Mouse (Mus musculus) mesoderm, embryonic 11.5 days (tissue): ENCODE measurements at regions not wholly inside any gene's neighbourhood (a gene's known extent, or its start where the extent isn't known, plus 50 kb on each side); places are given as distances from the start of the nearest gene placed in this dataset.
A peak's percentile ranks its signal among the peaks of the same experiment; 100 is the strongest.
"Not testable (repeated sequence)": the region's sequence is repeated elsewhere in the genome, so short reads cannot be mapped to it uniquely, and the experiment has no call there.

Source experiments
- DNase-seq: peaks from one replicate; pipeline ENCODE4 v3.0.0-alpha.2; 2012; ENCODE audit warnings: low read depth, low spot score

DNA sequence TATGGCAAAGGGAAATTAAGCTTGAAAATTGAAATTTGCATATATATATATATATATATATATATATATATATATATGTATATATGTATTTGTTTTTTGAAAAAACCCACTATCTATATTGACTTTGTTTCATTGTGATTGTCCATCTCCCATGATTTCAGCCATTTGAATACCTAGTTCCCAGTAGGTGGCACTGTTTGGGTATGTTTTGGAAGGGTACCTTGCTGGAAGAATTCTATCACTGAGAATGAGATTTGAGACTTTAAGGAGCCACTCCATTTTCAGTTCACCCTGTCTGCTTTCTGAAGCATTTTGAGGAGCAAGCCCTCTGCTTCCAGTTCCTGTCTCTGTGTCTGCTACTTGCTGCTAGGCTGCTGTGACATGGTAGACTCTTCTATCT is 72.8 kb upstream of the Ugt8a start:
- DNase-seq: no peak

DNA sequence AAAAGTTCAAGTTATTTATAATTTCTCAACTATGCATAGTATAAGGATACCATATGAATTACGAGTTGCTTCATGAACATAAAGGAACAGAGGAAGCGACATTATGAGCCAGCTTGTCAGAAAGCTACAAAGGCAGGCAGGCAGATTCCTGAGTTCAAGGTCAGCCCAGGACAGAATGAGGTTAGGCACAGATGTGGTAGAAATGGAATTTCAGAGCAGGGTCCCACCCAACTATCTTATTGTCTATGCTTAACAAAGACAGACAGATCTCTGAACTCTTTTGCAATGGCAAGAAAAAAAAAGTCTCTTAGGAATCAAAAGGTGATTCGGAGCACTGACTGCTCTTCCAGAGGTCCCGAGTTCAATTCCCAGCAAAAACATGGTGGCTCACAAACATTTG is 77.7 kb upstream of the Ugt8a start:
- no peak for DNase-seq

GRCm38 (mm10) chr3:126044327-126044726 is 105.9 kb upstream of the Ugt8a start:
- DNase-seq: peak; percentile 57

DNA sequence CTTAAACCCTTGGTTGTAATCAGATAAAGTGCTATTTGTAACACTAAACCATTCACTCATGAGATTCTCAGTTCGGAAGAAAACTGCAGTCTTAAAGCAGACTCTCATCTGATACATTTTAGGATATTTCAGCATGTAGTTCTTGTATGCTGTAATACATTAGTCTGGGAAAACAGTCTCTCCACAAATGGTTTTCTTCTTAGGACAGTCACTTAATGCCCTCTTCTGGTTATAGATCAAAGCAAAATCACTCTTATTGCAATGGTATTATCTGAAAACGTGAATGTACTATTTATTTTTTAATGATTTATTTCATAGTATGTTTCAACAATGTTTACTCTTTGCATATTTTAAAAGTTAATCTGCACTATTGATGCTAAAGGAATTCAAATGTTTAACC is 106.4 kb upstream of the Ugt8a start:
- no peak for DNase-seq

- DNase-seq: peak; percentile 34
Measured at GRCm38 (mm10) chr3:126045992-126046786, 107.8 kb upstream of the Ugt8a start.

DNA sequence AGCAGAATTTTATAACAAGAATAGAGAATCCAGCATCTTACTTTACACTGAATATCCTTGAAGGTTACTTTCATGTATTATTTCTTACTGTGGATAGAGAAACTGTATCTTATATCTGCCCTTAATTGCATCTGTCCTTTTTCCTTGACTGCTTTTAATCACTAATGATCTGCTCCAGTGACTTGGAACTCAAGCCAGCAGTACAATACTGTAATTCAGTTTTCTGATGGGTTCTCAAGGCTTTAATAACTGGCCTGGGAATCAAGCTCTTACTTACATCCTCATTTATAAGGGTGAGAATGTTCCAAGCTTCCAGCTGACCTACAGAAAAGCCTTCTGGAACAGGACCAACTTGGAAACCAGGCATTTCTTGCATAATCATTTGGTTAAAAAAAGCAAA is 120.2 kb upstream of the Ugt8a start:
- no peak for DNase-seq

DNA sequence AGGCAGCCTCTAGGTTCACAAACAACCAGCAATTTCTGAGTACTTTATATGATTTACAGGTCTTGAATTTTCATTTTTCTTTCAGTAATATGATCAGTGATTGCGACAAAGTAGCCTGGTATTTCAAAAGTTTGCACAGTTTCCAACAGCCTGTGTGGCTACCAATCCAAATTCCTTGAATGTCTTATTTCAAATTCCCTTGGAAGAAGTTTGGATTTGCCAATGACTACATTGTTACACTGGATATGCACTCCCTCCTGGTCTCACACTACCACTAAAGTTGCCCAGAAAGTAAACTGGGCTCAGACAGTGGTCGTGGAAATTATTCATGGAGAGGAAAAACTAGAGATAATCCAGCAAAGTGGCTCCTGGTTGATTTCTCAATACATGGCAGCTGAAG is 166.7 kb upstream of the Ugt8a start:
- DNase-seq: no peak

GRCm38 (mm10) chr3:126109371-126109770 is 171.0 kb upstream of the Ugt8a start:
- no peak for DNase-seq

DNA sequence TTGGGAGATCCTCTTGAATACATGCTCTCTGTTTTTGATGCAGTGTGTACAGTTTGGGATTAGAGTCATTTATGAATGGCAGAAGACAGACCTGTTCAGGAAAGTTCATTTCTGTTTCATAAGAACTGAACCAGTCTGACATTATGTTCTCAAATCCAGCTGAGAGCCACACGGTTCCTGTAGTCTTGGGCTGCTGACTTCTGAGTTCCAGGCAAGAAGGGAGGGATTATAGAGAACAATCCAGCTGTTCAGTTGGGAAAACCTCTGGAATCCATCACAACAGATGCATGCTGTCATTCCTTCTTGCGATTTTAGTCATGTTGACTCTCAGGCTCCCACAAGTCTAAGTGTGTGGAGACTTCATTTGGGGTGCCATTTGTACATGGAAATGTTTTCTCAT is 179.4 kb upstream of the Ugt8a start:
- no peak for DNase-seq

GRCm38 (mm10) chr3:126122323-126123259 is 184.2 kb upstream of the Ugt8a start:
- no peak for DNase-seq

GRCm38 (mm10) chr3:126166542-126166941 is 196.9 kb upstream of the Arsj start:
- no peak for DNase-seq

DNA sequence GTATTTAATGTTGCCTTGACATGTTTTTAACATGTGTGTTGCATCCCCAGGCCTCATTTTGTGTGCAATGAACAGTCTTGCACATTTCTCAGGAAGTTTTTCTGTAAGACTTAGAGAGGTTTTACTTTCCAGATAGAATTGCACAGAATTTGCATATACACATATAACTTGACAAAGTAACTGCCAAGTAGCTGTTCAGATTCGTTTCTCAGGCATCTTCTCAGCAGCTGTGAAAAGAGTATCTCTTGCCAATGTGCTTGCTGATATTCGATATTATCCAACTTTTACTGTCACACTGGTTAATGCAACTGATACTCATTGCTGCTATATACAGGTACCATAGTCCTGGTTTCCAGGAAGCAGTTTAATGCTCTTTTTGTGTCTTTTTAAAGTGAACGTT is 154.5 kb upstream of the Arsj start:
- no peak for DNase-seq

DNA sequence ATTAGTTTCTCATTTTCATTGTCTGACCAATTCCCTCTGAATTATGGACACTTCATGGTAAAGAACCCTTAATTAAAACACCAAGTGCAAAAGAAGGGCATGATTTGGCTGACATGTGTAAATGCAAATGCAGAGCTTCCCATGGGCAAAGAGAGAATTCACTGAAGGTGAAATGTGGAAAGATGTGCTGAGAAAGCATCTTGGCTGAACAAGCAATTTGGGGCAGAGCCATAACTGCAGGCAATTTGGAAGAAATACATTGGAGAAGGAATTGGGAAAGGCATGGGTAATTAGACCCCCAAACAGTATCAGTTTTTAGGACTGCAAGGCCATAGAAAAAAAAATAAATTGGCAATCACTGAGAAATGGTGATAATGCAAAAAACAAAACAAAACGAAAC is 153.3 kb upstream of the Arsj start:
- DNase-seq: no peak

DNA sequence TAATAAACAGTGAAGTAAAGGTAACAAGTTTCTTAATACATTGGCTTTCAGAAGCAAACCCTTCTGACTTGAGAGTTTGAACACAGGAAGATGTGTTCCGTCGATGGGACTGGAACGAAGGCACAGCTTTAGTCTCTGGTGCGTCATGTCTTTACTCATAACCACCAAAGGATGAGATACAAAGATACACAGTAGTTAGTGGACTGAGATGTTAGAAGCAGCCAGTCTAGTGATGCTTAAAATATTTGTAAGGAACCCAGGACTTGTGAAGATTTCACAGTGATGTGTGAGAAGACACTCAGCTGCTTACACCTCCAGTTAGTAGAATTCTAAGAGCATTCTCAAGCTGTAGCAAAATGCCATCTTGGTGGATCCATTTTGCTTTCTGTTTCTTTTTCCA is 135.9 kb upstream of the Arsj start:
- DNase-seq: no peak

DNA sequence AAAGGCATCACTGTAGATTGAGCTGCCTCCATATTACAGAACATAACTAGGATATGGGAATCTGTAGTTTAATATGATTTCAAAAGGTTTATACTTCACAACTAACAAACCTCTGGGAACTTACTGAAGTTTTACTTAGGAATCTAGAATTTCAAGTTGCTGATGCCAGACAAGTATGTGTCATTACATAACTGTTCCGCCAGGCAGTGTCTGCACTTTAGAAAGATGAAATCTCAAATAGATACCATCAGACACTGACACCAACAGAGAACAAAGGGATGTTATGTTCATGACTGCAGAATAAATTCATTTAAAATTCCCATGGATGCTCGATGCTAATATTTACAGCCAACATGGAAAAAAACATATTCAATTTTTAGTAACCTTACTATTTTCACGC is 117.7 kb upstream of the Arsj start:
- no peak for DNase-seq

DNA sequence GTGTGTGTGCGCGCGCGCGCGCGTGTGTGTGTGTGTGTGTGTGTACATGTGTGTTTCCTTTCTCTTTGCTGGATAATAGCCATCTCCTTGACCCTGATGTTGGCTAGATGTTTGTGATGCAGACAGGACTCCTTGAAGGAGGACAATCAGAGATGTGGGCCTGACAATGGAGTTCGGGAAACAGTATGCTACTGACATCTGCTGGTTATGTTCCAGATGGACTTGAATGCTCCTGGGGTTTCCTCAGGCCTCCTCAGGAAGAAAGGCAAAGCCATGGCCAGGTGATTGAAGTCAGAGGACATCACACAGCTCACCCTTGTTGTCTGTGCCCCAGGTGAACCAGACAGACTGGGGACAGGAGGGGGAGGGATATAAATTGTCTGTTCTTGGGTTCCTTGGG is 102.2 kb upstream of the Arsj start:
- DNase-seq: peak; percentile 2

GRCm38 (mm10) chr3:126272027-126272426 is 91.5 kb upstream of the Arsj start:
- DNase-seq: not testable (repeated sequence)

DNA sequence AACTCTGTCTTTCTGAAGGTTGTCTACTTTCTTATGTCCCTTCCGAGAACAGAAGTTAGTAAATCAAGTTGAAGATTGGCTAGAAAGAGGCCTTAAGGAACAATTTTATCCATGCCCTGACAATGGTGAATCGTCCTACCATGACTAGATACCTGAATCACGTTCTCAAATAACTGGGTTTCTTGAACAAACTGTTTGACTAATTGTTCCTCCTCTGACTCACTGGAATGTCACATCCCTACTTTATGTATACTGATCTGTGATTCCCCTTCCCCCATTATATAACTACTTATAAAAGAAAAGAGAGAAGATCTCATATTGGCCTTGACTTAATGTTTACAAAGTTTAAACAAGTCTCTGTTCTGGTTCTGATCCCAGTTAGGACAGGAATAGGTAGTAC is 89.9 kb upstream of the Arsj start:
- DNase-seq: no peak

GRCm38 (mm10) chr3:126276008-126276700 is 87.3 kb upstream of the Arsj start:
- peak; percentile 1 for DNase-seq

- DNase-seq: no peak
Measured at GRCm38 (mm10) chr3:126284294-126285090, 79.0 kb upstream of the Arsj start.

DNA sequence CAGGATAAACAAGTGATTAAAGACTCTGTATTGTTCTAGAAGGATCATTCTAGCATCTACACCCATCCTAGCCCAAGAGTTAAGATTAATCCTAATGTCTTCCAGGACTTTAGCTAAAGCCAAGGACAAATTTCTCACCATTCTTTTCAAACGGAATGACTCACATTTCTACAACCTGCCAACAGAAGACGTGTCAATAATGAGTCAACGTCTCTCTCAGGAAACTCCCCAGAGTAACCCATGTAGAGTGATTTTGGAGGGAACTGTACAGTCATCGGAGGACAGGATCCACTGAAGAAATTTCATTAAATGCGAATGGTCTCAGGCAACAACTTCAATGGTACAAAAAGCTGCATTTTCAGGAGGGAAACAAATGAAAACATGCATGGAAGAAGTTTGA is 71.2 kb upstream of the Arsj start:
- DNase-seq: no peak
